Mouse (Mus musculus) limb, embryonic 14.5 days (tissue): Measurements from ENCODE around the gene Hes2. TPM values are rescaled to one million over a fixed set of nuclear protein-coding genes. Genes with fewer than 3 reads are reported as not detected.

Experiments used
- ATAC-seq: fragments of 200-750 bp; cut with Nextera tagmentation; 2 replicates; pipeline ENCODE4 v1.8.0; 2017; ENCODE audit warnings: low read depth, moderate number of reproducible peaks, moderate TSS enrichment; ENCODE audit not compliant: low FRiP score
- DNase-seq: peaks from one replicate; pipeline ENCODE4 v3.0.0-alpha.2; 2015; ENCODE audit warnings: low spot score
- H3K27ac ChIP-seq: fragments of 300-500 bp; sonication (generic); replicated peaks from 2 replicates; pipeline ENCODE4 v1.5.1; 2014; ENCODE audit warnings: low read depth, mild to moderate bottlenecking, low read length, moderate library complexity, mixed read lengths
- H3K27me3 ChIP-seq: fragments of 300-500 bp; sonication (generic); 2 replicates; pipeline ENCODE4 v1.6.1; 2014; ENCODE audit warnings: low read length, mixed read lengths; ENCODE audit not compliant: control insufficient read depth, insufficient read depth
- H3K36me3 ChIP-seq: fragments of 300-500 bp; sonication (generic); 2 replicates; pipeline ENCODE4 v1.6.1; 2014; ENCODE audit warnings: mild to moderate bottlenecking, low read length, moderate library complexity, mixed read lengths; ENCODE audit not compliant: control insufficient read depth, insufficient read depth
- H3K4me1 ChIP-seq: fragments of 300-500 bp; sonication (generic); 2 replicates; pipeline ENCODE4 v1.6.1; 2014; ENCODE audit warnings: antibody characterized with exemption, low read length, mixed read lengths; ENCODE audit not compliant: control insufficient read depth, insufficient read depth
- H3K4me2 ChIP-seq: fragments of 300-500 bp; sonication (generic); replicated peaks from 2 replicates; pipeline ENCODE4 v1.6.1; 2014; ENCODE audit warnings: low read depth, mild to moderate bottlenecking, low read length, moderate library complexity; ENCODE audit not compliant: severe bottlenecking
- H3K4me3 ChIP-seq: fragments of 300-500 bp; sonication (generic); replicated peaks from 2 replicates; pipeline ENCODE4 v1.5.1; 2014; ENCODE audit warnings: low read length
- H3K9ac ChIP-seq: fragments of 300-500 bp; sonication (generic); 2 replicates; pipeline ENCODE4 v1.6.1; 2014; ENCODE audit warnings: mild to moderate bottlenecking, low read depth, low read length, moderate library complexity; ENCODE audit not compliant: severe bottlenecking
- H3K9me3 ChIP-seq: fragments of 300-500 bp; sonication (generic); 2 replicates; pipeline ENCODE4 v1.6.1; 2016; ENCODE audit warnings: low read length; ENCODE audit not compliant: control insufficient read depth
- POLR2A ChIP-seq: fragments of 200-500 bp; IDR thresholded peaks from 2 replicates; pipeline ENCODE4 v1.8.0; 2012; ENCODE audit warnings: inconsistent platforms, mild to moderate bottlenecking, moderate library complexity, borderline replicate concordance; ENCODE audit not compliant: insufficient read depth, insufficient read length; ENCODE audit errors: extremely low read depth
- WGBS: fragments of 180-500 bp; shearing (Covaris S2); extraction: QIAGEN DNeasy Blood & Tissue Kit; methylation state at CpG from one replicate; pipeline ENCODE4 v1.1.7; 2014; 5-methylcytosine and 5-hydroxymethylcytosine counted together
- polyA plus RNA-seq, 2 experiments: library from polyadenylated mRNA; depleted of rRNA in 1 of 2; stranded (reverse) in 1 of 2; unstranded in 1 of 2; fragments of >200 nt; fragmentation: Nextera tagmentation in 1 of 2; extraction: Ambion mirVana in 1 of 2; gene quantifications; 2 replicates each; pipeline versions ENCODE4 v1.2.1 to v1.2.3; 2012 to 2014

Hes2 gene
- polyA plus RNA-seq, 2 experiments = 0.04 TPM; not detected in 1

- peaks cover 28% of the 10 kb centered on the region for H3K4me1 ChIP-seq
- WGBS = 26% methylated on average over 13 of the region's 13 CpGs
- H3K4me3 ChIP-seq = no peak overlapping the region
- ATAC-seq (no peak), DNase-seq (no peak)
- no peak overlapping the region for H3K4me2 ChIP-seq
- H3K27ac ChIP-seq = no peak overlapping the region
- H3K27me3 ChIP-seq = peaks cover 98% of the 10 kb centered on the region
- H3K9ac ChIP-seq = 0 out of 2 replicates have a peak overlapping the region, but pooled peaks have one; percentile 16
- no peak for TF ChIP-seq POLR2A
- H3K9me3 ChIP-seq = no peaks in the 10 kb centered on the region
- H3K36me3 ChIP-seq = no peaks in the 10 kb centered on the region
Observed at GRCm38 (mm10) chr4:152129395-152129930, 29.2 kb upstream of the Hes2 start.

DNA sequence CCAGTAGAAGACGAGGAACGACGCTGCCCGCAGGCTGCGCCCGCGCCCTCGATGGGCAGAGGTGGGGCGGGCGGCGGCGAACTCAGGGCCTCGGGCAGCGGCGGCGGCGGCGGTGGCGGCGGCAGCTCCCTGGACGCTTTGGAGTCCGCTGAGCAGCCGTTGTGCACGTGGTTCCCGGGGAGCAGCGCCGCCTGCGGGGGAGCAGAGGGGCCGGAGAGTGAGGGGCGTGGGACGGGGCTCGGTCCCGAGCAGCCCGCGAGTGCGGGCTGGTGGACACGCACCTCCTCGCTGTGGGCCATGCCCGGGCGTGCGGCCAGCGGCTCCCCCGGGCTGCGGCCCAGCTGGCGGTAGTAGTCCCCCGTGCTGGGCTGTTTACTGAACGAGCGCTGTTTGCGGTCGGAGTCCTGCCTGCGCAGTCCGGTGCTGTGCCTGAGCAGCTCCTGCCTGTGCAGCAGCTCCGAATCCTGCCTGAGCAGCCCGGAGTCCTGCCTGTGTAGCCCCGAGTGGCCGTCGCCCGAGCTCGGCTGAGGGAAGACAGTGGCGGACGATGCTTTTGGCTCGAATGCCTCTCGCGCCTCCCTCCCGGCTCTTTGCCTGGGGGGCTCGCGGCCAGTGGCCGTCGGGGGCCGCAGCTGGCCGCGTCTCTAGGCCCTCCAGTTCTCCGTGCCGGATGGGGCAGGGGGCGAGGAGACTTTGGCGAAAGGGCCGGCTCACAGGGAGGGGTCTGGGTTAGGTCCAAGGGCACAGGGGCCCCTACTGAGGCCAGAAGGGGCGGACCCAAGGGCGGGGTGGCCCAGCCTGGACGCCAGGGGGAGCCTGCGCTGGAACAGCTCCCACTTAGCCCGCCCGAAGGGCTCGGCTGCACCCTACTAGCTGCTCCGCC is 27.7 kb upstream of the Hes2 start:
- peak overlapping the region; percentile 82 for H3K4me2 ChIP-seq
- peak; percentile 40 for DNase-seq
- peaks cover 28% of the 10 kb centered on the region for H3K4me1 ChIP-seq
- H3K9me3 ChIP-seq = no peaks in the 10 kb centered on the region
- H3K27ac ChIP-seq = no peak overlapping the region
- peak; percentile 62 for ATAC-seq
- H3K9ac ChIP-seq = peak overlapping the region; percentile 48
- no peak for TF ChIP-seq POLR2A
- WGBS = under 1% methylated on average over 46 of the region's 85 CpGs
- peak overlapping the region; percentile 42 for H3K4me3 ChIP-seq
- H3K27me3 ChIP-seq = peaks cover 84% of the 10 kb centered on the region
- H3K36me3 ChIP-seq = no peaks in the 10 kb centered on the region

DNA sequence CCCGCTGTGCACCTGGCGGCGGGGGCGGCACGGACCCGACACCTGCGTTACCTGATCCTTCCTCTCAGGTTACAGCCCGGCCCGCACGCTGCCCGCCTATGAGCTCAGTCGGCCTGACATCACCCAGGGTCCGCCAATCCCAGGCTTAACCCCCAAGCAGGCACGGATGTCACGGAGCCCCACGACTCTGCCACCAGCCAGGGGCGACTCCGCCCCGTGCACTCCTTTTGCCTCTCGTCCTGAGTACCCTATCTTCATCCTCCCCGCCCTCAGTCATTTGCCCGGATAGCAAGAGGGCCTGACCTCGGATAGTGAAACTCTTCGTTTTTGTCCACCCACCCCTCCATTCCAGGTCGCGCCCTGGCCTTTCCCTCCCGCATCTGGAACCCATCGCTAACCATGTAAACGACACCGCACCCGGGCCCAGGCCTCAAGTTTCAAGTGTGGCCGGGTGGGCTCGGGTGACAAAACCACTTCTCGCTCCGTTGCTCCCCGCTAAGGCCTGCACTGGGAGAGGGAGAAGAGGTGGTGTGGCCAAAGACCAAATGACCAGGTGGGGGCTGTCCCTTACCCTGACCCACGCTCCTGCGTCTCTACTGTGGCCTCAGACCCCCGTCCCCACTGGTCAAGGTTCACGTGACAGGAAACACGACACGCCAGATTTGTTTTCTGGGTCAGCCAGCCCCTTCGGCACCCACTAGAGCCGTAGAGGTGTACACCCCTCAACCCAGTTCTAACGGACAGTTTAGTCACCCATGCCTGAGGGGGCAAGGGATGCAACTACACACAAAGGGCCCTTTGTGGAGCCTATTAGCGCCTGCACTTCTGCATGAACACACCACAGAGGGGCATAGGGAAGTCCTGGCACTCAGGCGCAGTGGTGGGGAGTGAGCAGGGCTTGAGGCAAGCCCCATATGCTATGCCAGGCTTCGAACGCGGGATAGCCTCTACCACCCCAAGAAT is 26.6 kb upstream of the Hes2 start:
- WGBS = 5% methylated on average over 44 of the region's 50 CpGs
- no peak for TF ChIP-seq POLR2A
- no peak overlapping the region for H3K9ac ChIP-seq
- no peak overlapping the region for H3K27ac ChIP-seq
- H3K4me3 ChIP-seq = peak overlapping the region; percentile 42
- no peaks in the 10 kb centered on the region for H3K9me3 ChIP-seq
- ATAC-seq (no peak), DNase-seq (no peak)
- H3K4me1 ChIP-seq = peaks cover 22% of the 10 kb centered on the region
- no peaks in the 10 kb centered on the region for H3K36me3 ChIP-seq
- peak overlapping the region; percentile 82 for H3K4me2 ChIP-seq
- H3K27me3 ChIP-seq = peaks cover 73% of the 10 kb centered on the region

DNA sequence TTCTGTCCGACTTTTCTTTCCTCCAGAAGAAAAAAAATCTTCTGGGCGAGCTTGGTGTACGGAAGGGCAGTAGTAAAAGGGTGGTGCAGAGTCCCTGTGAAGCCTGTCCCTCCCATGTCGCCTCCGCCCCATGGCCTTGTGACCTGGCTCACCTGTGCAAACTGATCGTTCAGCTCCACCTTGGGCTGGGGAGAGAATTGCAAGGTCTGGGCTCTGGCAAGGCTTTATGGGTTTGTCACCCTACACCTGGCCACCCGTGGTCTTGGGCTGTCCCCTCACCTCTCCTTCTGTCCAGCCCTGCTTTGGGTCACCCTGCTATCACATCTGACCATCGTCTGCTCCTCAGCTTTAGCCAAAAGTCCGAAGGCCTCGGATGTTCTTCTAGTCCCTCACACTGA is 25.9 kb upstream of the Hes2 start:
- TF ChIP-seq POLR2A = no peak
- H3K9me3 ChIP-seq = no peaks in the 10 kb centered on the region
- peaks cover 22% of the 10 kb centered on the region for H3K4me1 ChIP-seq
- no peak overlapping the region for H3K4me2 ChIP-seq
- H3K27me3 ChIP-seq = peaks cover 66% of the 10 kb centered on the region
- ATAC-seq (no peak), DNase-seq (no peak)
- WGBS = 34% methylated on average over 10 of the region's 10 CpGs
- no peak overlapping the region for H3K4me3 ChIP-seq
- no peak overlapping the region for H3K27ac ChIP-seq
- H3K36me3 ChIP-seq = no peaks in the 10 kb centered on the region
- H3K9ac ChIP-seq = no peak overlapping the region

- H3K4me1 ChIP-seq = peaks cover 22% of the 10 kb centered on the region
- TF ChIP-seq POLR2A = no peak
- ATAC-seq (no peak), DNase-seq (no peak)
- peaks cover 62% of the 10 kb centered on the region for H3K27me3 ChIP-seq
- no peak overlapping the region for H3K4me2 ChIP-seq
- no peak overlapping the region for H3K4me3 ChIP-seq
- 50% methylated on average over 5 of the region's 5 CpGs for WGBS
- no peaks in the 10 kb centered on the region for H3K9me3 ChIP-seq
- H3K36me3 ChIP-seq = no peaks in the 10 kb centered on the region
- H3K27ac ChIP-seq = no peak overlapping the region
- H3K9ac ChIP-seq = no peak overlapping the region
Observed at GRCm38 (mm10) chr4:152133213-152133612, 25.5 kb upstream of the Hes2 start.
